Mouse (Mus musculus): ENCODE measurements around the gene Lrmda.

Lrmda gene

DNA sequence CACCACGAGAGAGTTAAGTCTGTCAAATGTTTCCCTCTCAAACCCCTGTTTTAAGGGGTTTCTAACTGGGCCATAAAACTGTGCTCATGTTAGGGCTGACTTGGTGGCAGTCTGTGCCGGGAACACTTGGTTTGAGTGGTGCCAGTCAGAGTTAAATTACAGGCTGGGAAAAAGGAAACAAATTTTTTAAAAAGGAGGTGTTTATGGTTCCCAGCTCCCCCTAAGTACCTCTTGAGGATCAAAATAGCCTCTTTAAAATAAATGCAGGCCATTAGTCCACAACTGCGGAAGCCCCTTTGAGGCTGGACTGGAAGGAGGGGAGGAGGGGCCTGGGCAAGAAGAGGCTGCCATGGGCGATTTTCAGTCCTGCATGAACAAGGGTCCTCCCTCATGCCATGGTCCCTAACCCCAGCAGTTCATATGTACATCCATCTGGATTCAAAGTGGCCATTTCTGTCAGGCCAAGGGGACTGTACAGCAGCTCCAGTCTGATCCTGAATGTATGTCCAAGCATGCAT is 416.4 kb downstream of the Lrmda start:
- DNase-seq: no peak

DNA sequence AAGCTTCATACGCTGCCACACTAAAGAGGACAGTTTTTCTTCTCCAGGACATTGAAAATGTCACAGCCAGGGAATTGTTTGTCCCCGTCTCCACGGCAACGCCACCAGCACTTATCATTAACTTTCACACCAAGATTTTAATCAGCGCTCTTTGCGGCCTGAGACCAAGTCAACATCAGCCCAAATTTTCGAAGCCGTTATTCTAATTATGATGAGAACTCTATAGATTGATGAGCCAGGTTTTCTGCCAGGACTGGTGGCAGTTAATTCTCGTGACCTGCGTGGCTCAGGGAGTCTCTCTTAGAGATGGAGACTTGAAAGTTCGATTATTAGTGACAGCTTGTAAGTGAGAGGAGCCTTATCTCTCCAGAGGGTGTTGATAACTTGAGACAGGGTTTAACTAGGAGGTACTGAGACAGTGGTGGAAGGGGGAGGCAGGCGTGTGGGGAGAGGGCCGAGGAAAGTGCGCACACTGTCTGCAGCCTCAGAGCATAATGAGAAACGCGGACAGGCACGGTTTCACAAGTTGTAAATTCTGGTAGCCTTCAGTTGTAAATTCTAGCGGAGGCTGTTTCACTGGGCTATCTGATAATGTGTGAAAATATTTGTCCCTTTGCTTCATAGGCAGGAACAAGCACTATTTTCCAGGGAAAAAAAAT is 421.0 kb downstream of the Lrmda start:
- no peak for DNase-seq

DNA sequence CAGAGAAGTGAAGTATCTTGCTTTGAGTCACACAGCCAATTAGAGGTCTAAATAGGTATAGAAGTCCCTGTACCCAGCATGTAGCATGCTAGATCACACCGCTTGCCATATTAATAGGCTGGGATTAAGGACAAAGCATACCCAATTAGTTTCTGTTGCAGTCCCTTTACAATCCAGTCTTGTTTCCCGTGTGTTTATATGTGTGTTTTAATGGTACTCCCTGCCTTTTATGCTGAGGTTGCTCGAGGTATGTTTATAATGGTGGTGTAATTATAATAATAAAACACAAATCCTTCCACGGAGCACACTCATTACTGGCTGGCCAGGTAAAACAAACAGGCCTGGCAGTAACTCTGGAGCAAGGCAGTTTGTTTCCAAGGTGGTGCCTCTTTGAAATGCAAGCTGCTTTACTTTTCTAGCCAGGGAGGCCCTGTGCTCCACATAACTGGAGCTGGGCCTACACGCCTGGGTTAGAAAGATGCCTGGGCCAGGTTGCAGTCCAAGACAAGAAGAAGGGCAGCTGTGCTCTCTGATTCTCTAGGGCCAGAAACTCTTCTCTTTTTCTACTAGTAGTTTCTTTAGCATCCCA is 422.4 kb downstream of the Lrmda start:
- DNase-seq: no peak

DNA sequence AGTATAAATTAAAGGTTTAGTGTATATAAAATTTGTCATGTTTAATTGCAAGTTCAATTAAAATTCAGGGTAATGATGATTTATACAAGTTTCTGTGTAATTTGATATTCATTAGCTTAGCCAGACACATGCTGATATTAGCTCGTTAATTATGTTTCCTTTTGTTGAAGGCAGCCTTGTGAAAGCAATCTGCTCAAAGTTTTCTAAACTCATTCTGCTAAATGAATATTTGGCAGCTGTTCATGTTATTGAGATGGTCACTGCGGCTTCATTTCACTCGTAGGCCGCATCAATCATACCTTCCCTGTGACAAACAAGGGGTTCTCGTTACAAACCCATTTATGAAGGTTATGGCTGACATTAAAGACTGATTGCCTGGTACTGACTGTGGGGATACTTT is 423.2 kb downstream of the Lrmda start:
- DNase-seq: no peak

DNA sequence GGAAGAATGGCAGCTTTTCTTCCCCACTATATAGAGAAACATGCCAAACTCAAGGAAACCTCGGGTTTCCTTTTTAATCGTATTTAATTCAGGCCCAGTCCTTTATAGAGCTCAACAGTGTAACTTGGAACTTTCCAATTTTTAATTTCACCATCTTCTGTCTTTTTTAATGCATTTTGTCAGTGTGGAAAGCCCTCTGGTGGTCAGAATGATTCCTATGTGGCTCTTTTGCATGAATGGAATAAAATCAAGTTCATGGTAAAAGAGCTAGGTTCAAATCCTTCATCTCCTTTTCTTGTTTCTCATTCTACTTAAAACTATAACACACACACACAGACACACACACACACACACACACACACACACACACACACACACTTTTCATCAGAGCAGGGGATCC is 425.0 kb downstream of the Lrmda start:
- no peak for DNase-seq

DNA sequence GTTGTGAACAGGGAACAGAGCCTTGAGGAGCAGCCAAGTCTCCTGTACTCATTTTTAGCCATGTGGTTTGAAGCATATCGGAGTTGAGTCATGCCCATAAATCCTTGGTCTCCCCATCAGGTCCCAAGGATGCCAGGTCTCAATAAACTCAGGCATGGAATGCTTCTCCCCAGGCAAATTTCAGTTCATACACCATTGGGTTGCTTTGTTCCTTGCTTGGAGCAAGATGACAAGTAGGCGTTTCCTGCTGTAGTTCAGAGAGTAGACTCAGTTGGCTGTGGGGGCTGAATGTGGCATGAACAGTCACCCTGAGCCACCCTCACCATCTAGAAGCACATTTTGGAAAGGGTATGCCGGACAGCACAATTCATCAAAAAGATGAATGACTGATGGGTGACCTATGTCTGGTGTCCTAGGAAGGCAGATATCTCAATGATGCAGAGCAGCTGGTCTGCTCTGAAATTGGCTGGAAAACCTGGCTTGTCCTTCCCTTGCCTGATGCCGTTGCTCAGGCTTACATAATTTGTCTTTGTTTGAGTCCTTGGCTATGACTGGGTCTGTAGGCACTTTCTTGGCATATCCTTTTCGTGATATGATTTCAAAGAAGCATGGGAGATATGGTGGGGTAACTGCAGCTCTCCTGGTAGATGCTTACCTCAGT is 425.8 kb downstream of the Lrmda start:
- no peak for DNase-seq

DNA sequence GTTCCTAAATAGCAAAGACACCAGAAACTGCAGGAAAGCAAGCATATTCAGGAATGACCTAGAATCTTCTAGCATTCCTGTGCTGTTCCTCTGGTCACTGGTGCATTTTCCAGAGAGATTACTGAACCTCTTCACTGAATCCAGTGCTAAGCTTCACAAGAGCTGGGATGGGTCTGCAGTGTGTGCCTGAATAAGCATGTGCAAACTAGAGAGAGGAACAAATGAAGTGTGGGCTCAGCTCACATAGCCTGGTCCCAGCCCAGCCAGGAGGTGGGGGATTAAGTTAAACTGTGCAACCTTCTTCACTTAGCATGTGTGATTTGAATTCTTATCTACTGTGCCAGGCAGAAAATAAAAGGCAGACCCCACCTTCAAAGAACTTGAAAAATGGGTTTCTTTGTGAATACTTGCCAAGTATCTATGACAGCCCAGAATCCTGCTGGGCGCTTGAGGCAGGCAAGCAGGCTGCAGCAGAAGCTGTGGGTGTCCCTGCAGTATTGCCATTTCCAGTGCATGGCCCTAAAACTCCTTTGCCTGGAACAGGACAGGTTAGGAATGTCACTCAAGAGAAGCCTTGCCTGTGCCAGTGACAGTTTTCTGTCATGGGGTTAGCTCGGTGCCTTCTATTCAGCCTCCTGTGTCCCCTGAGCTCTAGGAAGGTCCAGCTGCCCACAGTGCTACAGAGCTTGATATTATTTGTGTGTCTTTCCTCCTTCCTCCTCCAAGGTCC is 426.5 kb downstream of the Lrmda start:
- no peak for DNase-seq

DNA sequence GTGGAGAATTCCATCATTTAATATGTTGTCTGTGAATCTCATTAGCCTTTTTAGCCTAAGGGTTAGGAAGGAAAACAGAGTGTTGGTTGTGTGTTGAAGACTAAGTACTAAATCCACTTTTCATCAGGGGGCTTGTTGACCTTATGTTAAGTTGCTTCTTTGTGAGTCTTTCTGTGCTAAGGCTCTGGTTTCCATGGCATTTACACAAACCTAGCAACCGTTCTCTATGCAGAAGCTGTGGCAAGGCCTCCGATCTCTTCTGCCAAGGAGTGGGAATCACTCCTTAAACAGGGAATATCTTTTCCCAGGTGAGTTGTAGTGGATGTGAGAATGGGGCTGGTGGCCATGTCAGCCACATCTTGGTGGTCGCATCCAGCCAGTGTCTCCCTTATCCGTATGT is 432.1 kb downstream of the Lrmda start:
- no peak for DNase-seq

DNA sequence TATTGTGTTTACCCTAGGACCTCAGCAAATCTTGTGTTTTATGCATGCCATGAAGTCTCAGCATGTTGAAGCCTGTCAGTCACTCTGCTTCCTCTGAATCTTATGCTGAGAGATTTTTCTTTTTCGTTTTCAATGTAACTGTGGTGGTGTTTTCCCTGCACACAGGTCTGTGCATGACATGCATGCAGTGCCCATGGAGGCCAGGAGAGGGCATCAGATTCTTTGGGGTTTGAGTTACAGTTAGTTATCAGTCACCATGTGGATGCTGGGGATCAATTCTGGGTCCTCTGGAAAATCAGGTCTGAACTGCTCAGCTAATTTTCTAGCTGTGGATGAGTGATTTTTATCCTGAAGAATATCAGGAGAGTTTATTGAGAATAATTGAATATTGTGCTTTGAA is 444.8 kb downstream of the Lrmda start:
- DNase-seq: no peak

DNA sequence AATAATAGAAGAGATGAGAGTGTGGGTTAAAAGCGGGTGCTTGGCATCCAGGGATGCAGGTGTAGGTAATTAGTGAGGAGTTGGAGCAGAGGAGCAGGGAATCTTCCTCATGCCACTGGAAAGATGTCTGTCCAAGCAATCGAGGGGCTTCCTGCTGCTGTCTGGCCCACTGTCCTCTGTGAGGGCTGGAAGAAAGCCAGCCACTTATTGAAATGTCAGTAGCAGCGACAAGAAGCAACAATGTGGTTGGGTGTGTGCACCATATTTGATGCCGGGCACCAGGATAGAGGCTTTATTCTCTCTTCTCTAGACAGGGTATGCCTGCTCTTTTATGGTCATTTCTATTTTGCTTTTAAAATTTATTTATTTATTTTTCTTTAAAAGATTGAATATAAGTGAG is 451.5 kb downstream of the Lrmda start:
- DNase-seq: no peak

DNA sequence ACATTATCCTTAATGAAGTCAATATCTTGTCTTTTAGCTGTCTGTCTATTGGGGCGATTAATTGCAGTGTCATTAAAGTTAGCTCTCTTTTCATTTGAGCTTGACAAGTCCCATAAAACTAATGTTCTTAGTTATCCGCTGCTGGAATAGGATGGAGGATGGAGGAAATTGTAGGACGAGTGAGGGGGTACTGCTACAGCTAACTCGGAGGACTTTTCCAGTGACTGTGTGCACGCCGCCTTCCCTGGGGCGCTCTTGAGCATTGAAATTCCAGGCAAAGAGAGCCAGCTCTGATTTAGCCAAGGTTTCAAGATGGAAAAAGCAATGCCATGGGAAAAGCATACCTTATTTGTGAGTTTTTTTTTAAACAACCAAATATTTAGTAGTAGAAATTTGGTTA is 453.9 kb downstream of the Lrmda start:
- no peak for DNase-seq

DNA sequence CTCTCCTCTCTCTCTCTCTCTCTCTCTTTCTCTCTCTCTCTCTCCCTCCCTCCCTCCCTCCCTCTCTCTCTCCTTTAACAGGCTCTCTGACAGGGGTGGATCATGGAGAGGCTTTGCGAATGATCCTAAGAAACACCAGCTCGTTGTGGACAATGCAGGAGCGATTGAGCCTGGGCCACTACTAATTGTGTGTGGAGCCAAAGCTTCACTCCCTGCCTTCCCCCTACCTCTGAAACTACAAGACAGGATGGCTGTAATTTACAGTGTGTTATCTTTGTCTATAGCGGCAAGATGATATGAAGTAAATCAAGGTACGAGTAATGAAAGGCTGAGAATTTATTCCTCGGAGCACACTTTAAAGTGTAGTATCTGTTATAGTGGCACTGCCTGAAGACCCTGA is 454.5 kb downstream of the Lrmda start:
- no peak for DNase-seq

DNA sequence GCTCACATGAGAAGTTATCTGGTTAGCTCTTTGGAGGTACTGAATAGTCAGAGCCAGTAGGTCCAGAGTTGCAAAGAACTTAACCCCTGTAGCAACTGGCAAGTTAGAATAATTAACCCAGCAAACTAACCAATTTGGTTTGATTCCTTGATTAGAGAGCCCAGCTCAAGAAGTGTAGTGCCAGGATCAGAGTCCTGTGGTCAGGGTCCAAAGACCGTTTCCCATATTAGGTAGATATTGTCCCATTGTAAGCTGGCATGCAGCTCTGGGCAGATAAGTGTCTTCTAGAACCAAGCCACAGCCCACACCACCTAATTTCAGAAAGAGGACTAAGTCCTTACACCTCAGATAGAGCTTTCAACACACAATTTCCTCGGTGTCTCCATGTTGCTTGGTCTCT is 473.8 kb downstream of the Lrmda start:
- DNase-seq: no peak

DNA sequence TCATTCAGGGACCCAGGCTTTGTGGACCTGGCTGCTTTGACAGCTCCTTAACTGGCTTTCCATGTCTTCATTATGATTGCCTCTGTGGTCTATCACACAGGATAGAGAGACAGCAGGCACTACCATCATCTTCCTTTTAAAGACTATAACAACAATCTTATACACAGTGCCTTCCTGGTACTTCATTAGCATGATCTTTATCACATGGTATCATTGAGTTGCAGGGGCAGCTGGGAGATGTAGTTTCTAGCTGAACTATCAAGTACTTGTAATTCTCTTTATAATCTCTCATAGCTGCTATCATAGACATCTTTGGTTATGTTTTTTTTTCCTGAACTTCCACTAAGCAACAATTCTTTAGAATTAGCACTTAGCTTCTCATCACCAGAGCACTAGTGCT is 474.8 kb downstream of the Lrmda start:
- DNase-seq: no peak

DNA sequence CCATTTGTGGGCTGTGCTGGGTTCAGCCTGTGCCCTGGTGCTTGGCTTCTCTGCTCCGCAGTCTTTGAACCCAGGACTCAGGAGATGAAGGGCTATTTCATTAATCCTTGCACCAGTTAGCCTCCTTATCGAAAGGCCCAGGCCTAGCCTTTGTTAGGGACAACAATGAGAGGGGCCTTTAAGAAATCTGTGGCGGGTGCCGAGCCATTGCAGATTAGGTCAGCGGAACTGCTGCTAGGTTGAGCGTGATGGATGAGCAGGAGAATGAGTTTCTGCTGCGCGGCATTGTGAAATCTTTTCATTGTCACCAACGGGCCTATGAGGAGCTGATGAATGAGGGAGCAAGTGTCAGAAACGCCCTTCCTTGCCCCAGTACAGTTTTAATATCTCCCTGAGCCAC is 475.4 kb downstream of the Lrmda start:
- no peak for DNase-seq

DNA sequence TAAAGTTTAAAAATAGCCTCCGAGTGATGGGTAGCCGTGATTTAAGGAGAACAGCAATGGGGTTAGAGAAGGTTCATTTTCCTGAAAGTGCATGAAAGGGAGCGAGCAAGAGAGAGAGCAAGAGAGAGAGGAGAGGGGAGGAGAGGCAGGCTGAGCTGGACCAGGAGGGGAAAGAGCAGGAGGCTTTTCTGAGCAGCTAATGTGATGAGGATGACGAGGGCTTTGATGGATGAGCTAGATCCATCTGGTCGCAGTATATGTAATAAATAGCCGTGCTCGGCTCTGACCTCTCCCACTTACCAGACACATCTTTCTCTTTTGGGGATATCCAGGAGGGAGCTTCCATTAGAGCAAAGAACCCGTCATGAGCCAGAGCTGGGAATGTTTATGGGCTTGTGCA is 475.8 kb downstream of the Lrmda start:
- no peak for DNase-seq

DNA sequence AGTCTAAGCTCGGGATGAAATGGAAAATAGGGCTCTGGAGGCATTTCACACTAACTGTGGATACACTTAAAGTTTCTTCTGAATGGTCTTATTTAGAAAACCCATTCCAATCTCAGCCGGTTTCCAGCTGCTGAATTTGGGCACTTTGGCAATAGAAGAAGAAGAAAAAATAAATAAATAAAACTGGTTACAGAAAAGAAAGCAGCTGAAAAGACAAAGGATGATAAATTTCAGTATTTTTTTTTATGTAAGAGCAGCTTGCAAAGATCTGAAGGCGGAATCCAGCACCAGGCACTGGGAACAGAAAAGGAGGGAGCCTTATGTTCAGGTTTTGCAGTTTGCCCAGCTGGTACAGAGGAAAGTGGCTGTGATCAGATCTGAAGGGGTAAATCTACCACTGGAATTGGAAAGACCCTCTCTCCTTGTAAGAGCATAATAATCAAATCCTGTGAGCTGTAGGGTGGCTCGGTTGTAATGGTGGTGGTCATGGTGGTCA is 478.2 kb downstream of the Lrmda start:
- no peak for DNase-seq

DNA sequence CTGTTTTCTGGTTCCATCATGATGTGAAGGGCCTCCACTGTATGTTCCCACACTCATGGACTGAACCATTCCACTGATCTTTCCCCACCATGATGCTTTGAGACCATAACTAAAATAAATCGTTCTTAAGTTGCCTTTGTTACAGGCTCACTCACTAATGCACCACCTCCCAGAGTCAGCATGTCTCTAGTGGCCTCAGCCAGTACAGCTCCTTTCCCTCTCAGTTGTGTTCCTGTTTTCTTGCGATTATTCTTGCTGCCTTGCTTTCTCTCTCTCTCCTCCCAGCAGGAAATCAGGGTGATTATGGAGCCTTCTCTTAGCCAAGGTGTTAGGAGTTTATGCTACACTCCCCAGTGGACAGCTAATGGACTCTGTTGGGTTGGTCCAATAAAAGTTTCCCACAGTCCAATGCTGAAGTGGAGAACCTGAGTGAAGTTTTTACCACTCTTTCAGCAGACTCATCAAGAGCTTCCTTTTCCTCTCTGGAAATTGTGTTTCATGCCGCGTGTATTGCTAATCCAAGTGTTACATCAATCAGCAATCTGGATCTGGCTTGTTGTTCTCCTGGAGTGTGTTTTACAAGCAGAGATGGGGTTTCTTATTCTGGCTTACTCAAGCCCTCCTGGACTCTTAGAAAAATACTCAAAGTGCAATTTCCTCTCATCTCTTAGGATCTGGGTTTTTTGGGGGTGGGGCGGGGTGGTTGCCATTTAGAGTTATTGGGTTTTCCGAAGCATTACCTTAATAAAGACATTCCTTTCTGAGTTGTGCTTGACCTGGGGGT is 490.4 kb downstream of the Lrmda start:
- no peak for DNase-seq

DNA sequence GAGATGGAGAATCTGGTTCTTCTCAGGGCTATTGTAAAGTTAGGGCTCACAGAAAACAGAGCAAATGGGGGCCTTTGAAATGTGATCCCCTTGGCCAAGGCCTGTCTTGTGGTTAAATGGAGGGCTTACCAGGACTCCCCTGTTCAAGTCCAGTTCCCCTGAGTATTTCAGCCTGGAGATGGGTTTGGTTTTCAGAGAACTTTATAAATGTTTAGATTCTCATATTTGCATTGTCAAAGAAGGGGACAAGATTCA is 490.9 kb downstream of the Lrmda start:
- DNase-seq: no peak

DNA sequence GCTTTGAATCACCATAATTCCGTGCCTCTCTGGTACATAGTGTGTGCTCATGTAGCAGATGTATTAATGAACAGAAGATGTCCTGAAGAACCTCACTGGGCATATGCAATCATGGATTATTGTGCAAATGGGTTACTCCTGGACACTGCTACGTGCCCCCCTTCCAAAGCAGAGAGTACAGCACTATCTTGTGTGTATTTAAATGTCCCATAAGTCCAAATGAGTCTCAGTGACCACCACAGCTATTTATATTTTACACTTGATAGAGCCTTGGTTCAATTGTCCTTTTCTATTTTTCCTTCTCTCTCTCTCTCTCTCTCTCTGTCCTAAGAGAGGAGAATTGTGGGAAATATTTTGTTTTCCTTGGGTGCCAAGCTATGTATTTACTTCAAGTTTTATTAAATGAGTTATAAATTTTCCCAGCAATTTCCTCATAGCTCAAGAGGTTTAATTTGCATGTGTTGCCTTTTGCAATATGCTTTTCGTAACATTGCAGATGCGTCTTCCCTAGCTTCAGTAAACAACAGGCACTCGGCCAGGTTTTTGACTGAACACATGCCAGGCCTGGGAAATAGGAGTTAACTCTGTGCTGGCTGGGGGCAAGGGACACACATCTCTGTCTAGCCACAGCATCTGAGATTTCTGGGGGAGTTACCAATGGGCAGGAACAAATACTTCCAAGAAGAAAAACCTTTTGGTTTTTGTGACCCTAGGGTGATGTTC is 495.0 kb downstream of the Lrmda start:
- no peak for DNase-seq

DNA sequence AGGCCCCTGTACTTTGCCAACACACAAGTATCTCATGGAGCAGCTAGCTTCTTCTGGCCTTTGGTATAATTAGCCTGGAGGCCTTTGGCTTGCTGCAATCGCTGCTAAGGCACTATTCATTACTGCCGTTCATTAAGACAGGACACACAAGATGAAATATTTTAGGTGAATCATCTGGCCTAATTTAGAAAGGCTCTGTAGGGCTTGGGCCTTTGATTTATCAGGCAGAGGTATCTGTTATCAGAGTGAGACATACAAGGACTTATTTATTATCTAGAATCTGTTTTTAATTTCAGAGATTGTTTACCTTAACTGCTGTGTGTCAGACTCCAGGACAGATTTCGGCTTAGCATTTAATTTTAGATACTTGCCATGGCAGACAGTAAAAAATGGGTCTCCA is 511.2 kb downstream of the Lrmda start:
- DNase-seq: no peak

DNA sequence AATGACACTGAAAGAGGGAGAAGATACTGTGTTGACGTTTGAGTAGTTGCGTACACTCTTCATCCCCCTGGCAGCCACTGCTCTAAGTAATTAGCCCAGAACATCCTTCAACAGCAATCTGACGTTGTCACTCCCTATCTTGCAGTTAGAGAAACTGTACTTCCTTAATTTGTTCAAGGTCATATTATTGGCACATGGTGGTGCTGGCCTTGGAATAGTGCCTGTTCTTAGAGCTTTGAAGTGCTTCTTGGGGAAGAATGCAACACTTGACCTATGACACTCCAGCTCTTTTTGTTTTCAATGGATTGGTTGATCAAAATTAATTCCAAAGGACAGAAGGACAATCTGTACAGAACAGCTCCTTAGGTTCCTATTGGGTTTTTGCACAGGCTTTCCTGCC is 514.0 kb downstream of the Lrmda start:
- DNase-seq: no peak
